In the genomic region with DNA sequence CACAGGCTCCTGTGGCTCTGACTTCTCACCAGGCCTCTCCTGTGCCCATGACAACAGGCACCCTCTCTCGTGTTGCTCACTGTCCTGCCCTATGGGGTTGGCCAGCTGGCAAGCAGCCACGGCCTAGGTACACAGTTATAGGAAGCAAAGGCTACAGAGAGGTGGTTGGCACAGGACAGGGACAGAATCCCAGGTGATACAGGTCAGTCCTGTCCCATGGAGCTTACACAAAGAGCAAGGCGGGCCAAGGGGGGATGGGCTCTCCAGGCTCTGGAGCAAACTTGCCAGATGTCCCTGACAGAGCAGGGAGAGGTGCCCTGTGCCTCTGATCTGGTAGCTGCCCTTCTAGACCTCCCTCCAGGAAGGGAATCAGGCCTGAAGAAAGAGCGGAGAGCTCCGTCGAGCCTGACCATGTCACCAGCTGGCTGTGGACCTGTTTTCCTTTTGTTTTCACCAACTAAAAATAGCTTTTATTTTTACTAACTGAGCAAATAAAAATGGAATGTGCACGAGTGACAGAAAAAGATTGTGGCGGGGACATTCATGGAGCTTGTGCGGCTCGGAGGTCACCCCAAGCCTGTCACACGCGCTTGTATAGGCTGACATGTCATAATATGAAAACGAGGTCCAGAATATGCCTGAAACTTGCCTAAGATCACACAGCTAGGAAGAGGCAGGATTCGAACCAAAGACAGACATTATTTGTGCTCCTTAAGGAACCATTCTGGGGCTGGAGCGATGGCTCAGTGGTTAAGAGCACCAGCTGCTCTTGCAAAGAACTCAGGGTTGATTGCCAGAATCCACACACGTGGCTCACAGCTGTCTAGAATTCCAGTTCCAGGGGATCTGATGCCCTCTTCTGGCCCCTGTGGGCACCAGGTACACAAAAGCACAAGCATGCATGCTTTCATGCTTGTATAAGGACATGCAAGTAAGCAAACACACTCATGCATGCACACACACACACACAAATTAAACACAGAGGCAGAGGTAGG, we compare ENCODE assay signal across 8 mouse cellular contexts. TPM values are rescaled to one million over a fixed set of nuclear protein-coding genes. Genes with fewer than 3 reads are reported as not detected.
A peak's percentile ranks its signal among the peaks of the same experiment; 100 is the strongest.
DNase-seq lines count a peak whose midpoint lies in the region; ATAC-seq and TF ChIP-seq lines count a peak whose summit lies in the region.

No protein-coding gene starts in this region.

- no peak overlapping the region for H3K4me3 ChIP-seq in cerebellum, adult 2 months (replicated peaks; ENCODE audit: insufficient read depth, low read depth, low read length)
- H3K4me3 ChIP-seq in kidney, adult 2 months (ENCODE audit: insufficient read depth, low read depth, low read length) = no peak overlapping the region
- H3K4me3 ChIP-seq in lung, embryonic 14.5 days (ENCODE audit: low read depth, low read length) = no peak overlapping the region
- no peak overlapping the region for H3K4me3 ChIP-seq in stomach, embryonic 16.5 days (replicated peaks; ENCODE audit: low read length)

- no peak for DNase-seq in cerebellum, postnatal 4 days (ENCODE audit: low spot score in 2 of 2)
- DNase-seq in cerebellum, adult 2 months = peak; percentile 69 to 79
- DNase-seq in heart, adult 18-20 months = peak; percentile 79 to 80
- DNase-seq in kidney, adult 2 months = peak; percentile 87
- DNase-seq in lung, embryonic 14.5 days = peak; percentile 69
- DNase-seq in urinary bladder, adult 2 months (ENCODE audit: low spot score) = no peak

- ATAC-seq in cerebellum, adult (ENCODE audit: insufficient number of reproducible peaks, low FRiP score, low TSS enrichment) = peak; percentile 49; the same call in 1 of the 2 replicates
- peak; percentile 55; the same call in 1 of the 2 replicates for ATAC-seq in lung, embryonic 14.5 days (ENCODE audit: insufficient read depth)
- peak; percentile 74; the same call in 1 of the 2 replicates for ATAC-seq in stomach, embryonic 16.5 days (ENCODE audit: insufficient read depth, low FRiP score)

- H3K4me1 ChIP-seq in cerebellum, adult 2 months (ENCODE audit: control insufficient read depth, insufficient read depth, low read length) = peaks cover 28% of the 10 kb centered on the region
- peaks cover 33% of the 10 kb centered on the region for H3K4me1 ChIP-seq in kidney, adult 2 months (ENCODE audit: control insufficient read depth, insufficient read depth, low read length)
- peaks cover 11% of the 10 kb centered on the region; the same call in 1 of the 2 replicates for H3K4me1 ChIP-seq in lung, embryonic 14.5 days (ENCODE audit: insufficient read depth)
- peaks cover 25% of the 10 kb centered on the region for H3K4me1 ChIP-seq in stomach, embryonic 16.5 days (ENCODE audit: control insufficient read depth, insufficient read depth, low read length)

- WGBS in cerebellum, adult 2 months = 38% methylated on average over 16 of the region's 16 CpGs
- 31% methylated on average over 16 of the region's 16 CpGs for WGBS in kidney, adult 2 months
- WGBS in lung, embryonic 14.5 days = 51% methylated on average over 16 of the region's 16 CpGs
- WGBS in stomach, embryonic 16.5 days = 53% methylated on average over 16 of the region's 16 CpGs

- no peaks in the 10 kb centered on the region for H3K9me3 ChIP-seq in lung, embryonic 14.5 days (ENCODE audit: low read depth, low read length)
- no peaks in the 10 kb centered on the region for H3K9me3 ChIP-seq in stomach, embryonic 16.5 days (replicated peaks; ENCODE audit: control insufficient read depth, low read length)

- no peak overlapping the region for H3K4me2 ChIP-seq in lung, embryonic 14.5 days
- no peak overlapping the region for H3K4me2 ChIP-seq in stomach, embryonic 16.5 days (ENCODE audit: low read depth, low read length)

- 0 out of 2 replicates have a peak overlapping the region, but pooled peaks have one; percentile 22 for H3K27ac ChIP-seq in cerebellum, adult 2 months (ENCODE audit: insufficient read depth, low read length)
- peak overlapping the region; percentile 48 for H3K27ac ChIP-seq in kidney, adult 2 months (ENCODE audit: insufficient read depth, low read depth, low read length)
- peak overlapping the region; percentile 1; the same call in 1 of the 2 replicates for H3K27ac ChIP-seq in lung, embryonic 14.5 days (ENCODE audit: low read depth)
- peak overlapping the region; percentile 63 for H3K27ac ChIP-seq in stomach, embryonic 16.5 days (ENCODE audit: low read length)

- TF ChIP-seq POLR2A in cerebellum, adult 2 months (IDR thresholded peaks at IDR 0.05; ENCODE audit: borderline replicate concordance, insufficient read depth, low read length) = no peak
- no peak for TF ChIP-seq POLR2A in kidney, adult 2 months (IDR thresholded peaks at IDR 0.05; ENCODE audit: low read depth, low read length)

- H3K36me3 ChIP-seq in kidney, adult 2 months (ENCODE audit: control insufficient read depth, insufficient read depth, low read length) = no peaks in the 10 kb centered on the region
- H3K36me3 ChIP-seq in lung, embryonic 14.5 days (ENCODE audit: insufficient read depth) = peaks cover 19% of the 10 kb centered on the region; the same call in 1 of the 2 replicates
- no peaks in the 10 kb centered on the region for H3K36me3 ChIP-seq in stomach, embryonic 16.5 days (ENCODE audit: control insufficient read depth, insufficient read depth, low read length)

- TF ChIP-seq CTCF in cerebellum, adult 2 months (IDR thresholded peaks at IDR 0.05; ENCODE audit: borderline replicate concordance, insufficient read depth, low read depth, low read length) = peak; percentile 14; the same call in 1 of the 2 replicates
- TF ChIP-seq CTCF in kidney, adult 2 months (conservative IDR thresholded peaks at IDR 0.05; ENCODE audit: insufficient read depth, insufficient read length, low read depth, low read length) = peak; percentile 72
- peak; percentile 45 for TF ChIP-seq CTCF in lung, embryonic 14.5 days (IDR thresholded peaks at IDR 0.05; ENCODE audit: low read depth)

- H3K9ac ChIP-seq in lung, embryonic 14.5 days = no peak overlapping the region
- peak overlapping the region; percentile 40; the same call in 1 of the 2 replicates for H3K9ac ChIP-seq in stomach, embryonic 16.5 days (ENCODE audit: low read length)

- H3K27me3 ChIP-seq in cerebellum, adult 2 months (ENCODE audit: control insufficient read depth, insufficient read depth, low read length) = no peaks in the 10 kb centered on the region
- H3K27me3 ChIP-seq in kidney, adult 2 months (replicated peaks; ENCODE audit: control insufficient read depth, insufficient read depth, low read length) = no peaks in the 10 kb centered on the region
- H3K27me3 ChIP-seq in lung, embryonic 14.5 days (ENCODE audit: insufficient read depth, low read length) = no peaks in the 10 kb centered on the region
- H3K27me3 ChIP-seq in stomach, embryonic 16.5 days (ENCODE audit: control insufficient read depth, insufficient read depth, low read length) = no peaks in the 10 kb centered on the region

RNA-seq across cellular contexts. Expression of a gene that starts 48.1 kb away (rescaled TPM):
- 52.7 and 55.5 TPM in 2 replicates for polyA plus RNA-seq in cerebellum, adult 2 months (2012; rRNA removed)
- total RNA-seq in heart, adult 18-20 months (2021) = 10 to 100 TPM; 68.5 to 72.7 TPM
- polyA plus RNA-seq in kidney, adult 2 months (2012; rRNA removed) = 42.0 and 56.2 TPM in 2 replicates
- 13.5 and 16.1 TPM in 2 replicates for polyA plus RNA-seq in lung, embryonic 14.5 days (2014; fragmentation: Nextera tagmentation; extraction: Ambion mirVana)
- 18.4 and 21.7 TPM in 2 replicates for polyA plus RNA-seq in stomach, embryonic 16.5 days (2015; fragmentation: Nextera tagmentation; extraction: Ambion mirVana)
- 30.0 and 30.8 TPM in 2 replicates for polyA plus RNA-seq in urinary bladder, adult 2 months (2012; rRNA removed)

Comparison
In these comparisons a context has a peak if more than half of its experiments do, and no peak if none do; other contexts are left out.
1. DNase-seq: peak in cerebellum, adult 2 months (2 of 2), heart, adult 18-20 months (2 of 2), kidney, adult 2 months (single experiment) and lung, embryonic 14.5 days (single experiment); none in cerebellum, postnatal 4 days (0 of 2) and urinary bladder, adult 2 months (single experiment).
2. H3K27ac ChIP-seq: peak in every context shown above with its lines; median percentile 63 in stomach, embryonic 16.5 days; 48 in kidney, adult 2 months; 22 in cerebellum, adult 2 months; 1 in lung, embryonic 14.5 days.
3. CTCF ChIP-seq: peak in every context shown above with its lines; median percentile 72 in kidney, adult 2 months; 45 in lung, embryonic 14.5 days; 14 in cerebellum, adult 2 months.
4. Peak in every context shown above with its lines, with median percentiles within 50 percentile points of each other: ATAC-seq.